Mouse (Mus musculus): ENCODE measurements at regions not wholly inside any gene's neighbourhood (a gene's known extent, or its start where the extent isn't known, plus 50 kb on each side); places are given as distances from the start of the nearest gene placed in this dataset.
A peak's percentile ranks its signal among the peaks of the same experiment; 100 is the strongest.
"Not testable (repeated sequence)": the region's sequence is repeated elsewhere in the genome, so short reads cannot be mapped to it uniquely, and the experiment has no call there.

- DNase-seq = no peak
These were observed 897.2 kb downstream of the Ets1 start for GRCm38 (mm10) chr9:33533101-33533810.

- DNase-seq = no peak
These were observed 907.3 kb downstream of the Ets1 start for GRCm38 (mm10) chr9:33543301-33543700.

DNA sequence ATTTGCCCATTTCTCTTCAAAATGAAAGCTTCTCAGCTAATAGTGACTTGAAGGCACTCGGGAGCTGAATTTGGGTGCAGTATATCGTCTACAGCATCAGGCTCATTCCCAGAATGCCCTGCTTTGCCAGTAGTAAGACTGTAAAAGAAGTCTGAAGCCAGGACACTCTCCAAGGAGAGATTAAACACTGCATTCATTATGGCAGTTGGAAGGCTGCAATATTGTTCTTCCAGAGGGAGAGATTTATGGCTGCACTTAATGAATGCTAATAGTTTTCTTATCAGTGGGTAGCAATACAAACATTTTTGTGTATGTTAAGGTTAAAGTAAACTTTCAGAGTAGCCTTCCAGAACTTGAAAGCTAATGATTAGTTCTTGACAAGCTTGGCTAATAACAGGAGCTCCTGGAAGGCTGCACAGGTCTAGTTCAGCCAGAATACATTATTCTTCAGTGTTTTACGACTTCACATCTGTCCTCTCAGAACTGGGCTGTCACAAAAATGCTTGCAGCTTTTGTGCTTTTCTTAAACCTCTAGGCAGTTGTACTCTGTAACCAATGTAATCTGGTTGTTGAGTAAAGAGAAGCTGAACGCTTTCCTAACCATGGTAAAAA is 910.2 kb downstream of the Ets1 start:
- no peak for DNase-seq

GRCm38 (mm10) chr9:33549395-33549794 is 913.4 kb downstream of the Ets1 start:
- DNase-seq = peak in 1 of 2 experiments; percentile 4

- no peak for DNase-seq
These were observed 913.7 kb upstream of the Kirrel3 start for GRCm38 (mm10) chr9:33571990-33572389.

- DNase-seq = no peak
These were observed 874.2 kb upstream of the Kirrel3 start for GRCm38 (mm10) chr9:33611511-33611910.

DNA sequence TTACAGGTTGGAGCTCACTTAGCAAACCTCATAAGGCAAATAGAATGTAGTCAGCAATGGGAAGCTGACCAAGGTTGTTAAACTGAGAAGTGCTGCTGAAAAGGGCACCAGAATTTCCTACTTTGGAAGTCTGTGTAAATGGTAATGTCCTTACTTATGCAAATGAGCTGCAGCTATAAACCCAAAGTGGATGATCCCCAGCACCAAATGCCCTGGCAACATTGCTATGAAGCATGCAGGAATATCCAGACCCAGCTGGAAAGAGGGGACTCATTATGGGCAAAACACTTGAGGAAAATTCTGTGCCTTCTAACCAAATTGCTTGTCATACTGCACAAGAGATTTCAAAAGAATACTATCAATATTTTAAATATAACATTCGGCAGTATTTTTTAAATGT is 861.3 kb upstream of the Kirrel3 start:
- DNase-seq = no peak

GRCm38 (mm10) chr9:33629731-33630473 is 855.8 kb upstream of the Kirrel3 start:
- DNase-seq = no peak

DNA sequence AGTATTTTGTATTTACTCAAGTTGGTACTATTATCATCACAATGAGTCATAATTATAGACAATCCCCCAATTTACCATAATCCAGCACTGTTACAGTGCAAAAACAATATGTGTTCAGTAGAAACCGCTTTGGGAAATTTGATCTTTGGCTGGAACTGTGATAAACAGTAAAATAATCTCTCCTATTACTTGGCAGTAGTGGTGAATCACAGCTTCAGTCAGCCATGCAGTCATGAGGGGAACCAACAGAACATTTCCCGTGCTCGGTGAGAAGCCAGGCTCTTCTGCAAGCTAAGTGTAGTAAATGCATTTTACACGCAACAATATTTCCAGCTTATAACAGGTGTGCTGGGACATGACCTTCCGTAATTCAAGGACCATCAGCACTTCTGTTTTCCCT is 822.7 kb upstream of the Kirrel3 start:
- no peak for DNase-seq

- DNase-seq = peak in 1 of 2 experiments; percentile 1
These were observed 804.6 kb upstream of the Kirrel3 start for GRCm38 (mm10) chr9:33681129-33681528.

- no peak for DNase-seq
These were observed 794.0 kb upstream of the Kirrel3 start for GRCm38 (mm10) chr9:33691731-33692130.

DNA sequence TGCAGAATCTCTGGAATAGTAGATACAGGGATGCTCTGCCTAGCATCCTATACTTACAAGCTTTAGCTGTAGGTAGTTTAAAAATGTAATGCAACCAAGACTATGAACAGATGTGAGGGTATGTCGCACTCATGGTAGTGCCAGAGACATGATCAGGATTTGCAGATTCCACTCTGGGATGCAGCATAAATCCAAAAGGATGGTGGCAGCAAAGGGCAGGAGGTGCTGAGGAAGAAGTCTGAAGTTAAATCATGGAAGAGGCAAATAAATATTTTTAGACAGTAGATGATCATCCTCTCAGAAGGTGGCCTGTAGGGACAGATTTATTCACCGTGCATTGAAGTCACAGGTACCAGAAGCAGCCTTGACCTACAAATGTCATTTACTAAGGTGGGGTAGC is 768.1 kb upstream of the Kirrel3 start:
- no peak for DNase-seq

- no peak for DNase-seq
These were observed 760.9 kb upstream of the Kirrel3 start for GRCm38 (mm10) chr9:33724811-33725210.

DNA sequence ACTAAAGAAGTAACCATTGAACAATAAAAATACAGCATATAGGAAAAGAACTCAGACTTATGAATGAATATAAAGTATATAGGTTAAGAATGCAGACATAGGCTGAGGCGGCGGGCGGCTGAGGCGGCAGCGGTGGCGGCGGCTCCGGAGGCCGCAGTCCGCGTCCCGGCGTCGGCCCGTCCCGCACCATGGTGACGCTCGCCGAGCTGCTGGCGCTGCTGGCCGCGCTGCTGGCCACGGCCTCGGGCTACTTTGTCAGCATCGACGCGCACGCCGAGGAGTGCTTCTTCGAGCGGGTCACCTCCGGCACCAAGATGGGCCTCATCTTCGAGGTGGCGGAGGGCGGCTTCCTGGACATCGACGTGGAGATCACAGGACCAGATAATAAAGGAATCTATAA is 757.6 kb upstream of the Kirrel3 start:
- not testable (repeated sequence) for DNase-seq

- no peak for DNase-seq
These were observed 725.0 kb upstream of the Kirrel3 start for GRCm38 (mm10) chr9:33760701-33761100.

GRCm38 (mm10) chr9:33766235-33766634 is 719.5 kb upstream of the Kirrel3 start:
- no peak for DNase-seq

- no peak for DNase-seq
These were observed 715.9 kb upstream of the Kirrel3 start for GRCm38 (mm10) chr9:33769811-33770210.

GRCm38 (mm10) chr9:33774178-33774577 is 711.5 kb upstream of the Kirrel3 start:
- no peak for DNase-seq

GRCm38 (mm10) chr9:33790617-33791016 is 695.1 kb upstream of the Kirrel3 start:
- no peak for DNase-seq

DNA sequence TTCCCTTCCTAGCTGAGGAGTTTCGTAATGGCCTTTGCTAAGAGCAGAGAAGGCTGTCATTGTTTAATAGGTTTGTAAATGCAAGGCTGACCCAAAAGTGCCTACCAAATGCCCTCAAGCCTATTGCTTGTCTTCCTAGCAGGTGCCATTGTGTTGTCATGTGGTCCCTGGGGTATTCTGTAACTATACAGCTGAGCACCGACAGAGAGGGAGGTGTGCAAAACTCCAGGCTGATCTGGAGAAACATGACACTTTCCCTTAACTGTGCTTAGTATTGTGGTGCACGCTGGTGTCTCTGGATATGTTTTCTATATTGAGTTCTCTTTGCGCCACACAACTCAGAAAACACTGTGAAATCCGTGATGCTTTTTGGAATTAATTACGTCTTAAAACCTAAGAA is 685.4 kb upstream of the Kirrel3 start:
- DNase-seq = no peak

DNA sequence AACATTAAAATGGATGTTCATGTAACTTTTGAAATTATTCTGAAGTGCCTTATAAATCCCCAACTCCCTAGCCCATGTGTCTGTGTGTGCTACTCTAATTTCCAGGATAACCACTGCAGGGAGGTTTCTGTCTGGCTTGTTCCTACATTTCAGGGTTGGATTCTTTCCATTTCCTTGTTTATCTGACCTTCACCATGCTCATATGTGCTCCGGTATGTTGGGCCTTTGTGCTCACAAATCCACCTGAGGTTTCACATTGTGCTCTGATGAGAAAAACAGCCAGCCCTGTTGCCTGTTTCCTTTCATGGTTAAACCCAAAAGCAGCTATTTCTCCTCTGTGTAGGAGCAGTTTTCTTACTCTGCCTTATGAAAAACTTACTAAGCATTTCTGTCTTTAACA is 684.9 kb upstream of the Kirrel3 start:
- no peak for DNase-seq

- no peak for DNase-seq
These were observed 670.8 kb upstream of the Kirrel3 start for GRCm38 (mm10) chr9:33814739-33815368.

- DNase-seq = no peak
These were observed 662.9 kb upstream of the Kirrel3 start for GRCm38 (mm10) chr9:33822574-33823394.
